Mouse (Mus musculus) heart, postnatal 25 days (tissue): Measurements from ENCODE around the gene Fam71f2. TPM values are rescaled to one million over a fixed set of nuclear protein-coding genes. Genes with fewer than 3 reads are reported as not detected.

Source experiments
- DNase-seq: peaks from one replicate; pipeline ENCODE4 v3.0.0; 2022; ENCODE audit warnings: low spot score
- intact Hi-C: fragments of 180-260 bp; cut with DNase I; formaldehyde crosslinking; loops from one replicate; pipeline ENCODE4 v1.15.1; 2025
- total RNA-seq, 2 experiments: library from RNA; stranded (reverse); gene quantifications; 2 replicates each; pipeline ENCODE4 v1.2.3; 2021

Fam71f2 gene
- total RNA-seq, 2 experiments from 2014 or later, result not detected

DNA sequence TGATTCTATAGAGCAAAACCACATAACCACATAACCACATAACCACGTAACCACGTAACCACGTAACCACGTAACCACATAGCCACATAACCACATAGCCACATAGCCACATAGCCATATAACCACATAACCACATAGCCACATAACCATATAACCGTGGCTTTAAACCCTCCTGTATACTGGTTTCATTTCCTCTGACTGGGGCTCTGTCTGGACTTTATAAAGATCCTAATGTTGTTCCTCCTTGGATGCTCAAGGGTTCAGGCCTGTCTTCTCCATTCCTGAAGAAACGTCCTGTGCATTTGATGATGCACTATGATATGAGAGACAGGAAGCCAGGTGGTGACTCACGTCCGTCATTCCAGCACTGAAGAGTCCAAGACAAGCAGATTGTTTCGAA lies 47.6 kb downstream of the Fam71f2 start:
- intact Hi-C loops, result no loop called here
- no peak for DNase-seq

DNA sequence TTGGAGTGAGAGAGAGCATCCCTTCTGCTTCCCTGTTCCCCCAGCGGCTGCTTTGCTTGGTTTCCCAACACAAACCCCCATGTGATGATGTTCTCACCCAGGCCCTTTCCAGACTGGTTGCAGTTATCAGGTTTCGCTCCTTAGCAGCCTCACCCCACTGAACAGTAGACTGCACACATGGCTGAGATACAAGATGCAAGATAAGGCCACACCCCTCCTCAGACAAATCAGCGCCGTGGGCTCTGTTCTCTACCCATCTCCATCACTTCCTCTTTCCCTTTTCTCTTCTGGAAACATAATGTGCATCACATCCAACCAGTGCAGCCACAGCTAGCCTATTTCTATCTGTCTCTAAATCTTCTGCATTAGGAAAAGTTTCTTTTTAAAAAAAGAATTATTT lies 50.1 kb downstream of the Fam71f2 start:
- no peak for DNase-seq
- intact Hi-C loops, result no loop called here

Other genes starting within 250 kb of the Fam71f2 start
- under 1 TPM in 1 of 2 experiments, not detected in 1; 0.31 TPM for gene Lep, start 219.4 kb upstream of the Fam71f2 start, total RNA-seq
- 10 to 100 TPM; 18.3 to 18.4 TPM for gene Rbm28, start 114.6 kb upstream of the Fam71f2 start, total RNA-seq
- gene Prrt4, start 100.0 kb upstream of the Fam71f2 start, total RNA-seq, result 1 to 10 TPM; 3.1 to 3.6 TPM
- 10 to 100 TPM; 22.7 to 23.0 TPM for gene Impdh1, start 63.2 kb upstream of the Fam71f2 start, total RNA-seq
- gene Hilpda, start 7.1 kb upstream of the Fam71f2 start, total RNA-seq, result 1 to 10 TPM; 5.8 to 6.6 TPM
- not detected for gene Fam71f1, start 39.5 kb downstream of the Fam71f2 start, total RNA-seq
- 100 to 1,000 TPM; 233 to 264 TPM for gene Calu, start 68.5 kb downstream of the Fam71f2 start, total RNA-seq
- gene Opn1sw, start 108.9 kb downstream of the Fam71f2 start, total RNA-seq, result not detected
- 1 to 10 TPM; 1.9 to 3.1 TPM for gene Ccdc136, start 116.7 kb downstream of the Fam71f2 start, total RNA-seq
- 100 to 1,000 TPM; 201 to 220 TPM for gene Flnc, start 153.7 kb downstream of the Fam71f2 start, total RNA-seq
- gene Atp6v1f, start 188.1 kb downstream of the Fam71f2 start, total RNA-seq, result 100 to 1,000 TPM in 1 of 2 experiments, 10 to 100 TPM in 1; 99.3 to 109 TPM
- not detected for gene Atp6v1fnb, start 191.8 kb downstream of the Fam71f2 start, total RNA-seq
- 1 to 10 TPM; 4.4 to 4.6 TPM for gene Kcp, start 228.4 kb downstream of the Fam71f2 start, total RNA-seq
- gene Irf5, start 247.0 kb downstream of the Fam71f2 start, total RNA-seq, result 1 to 10 TPM; 2.7 to 4.2 TPM